Mouse (Mus musculus) kidney, adult 2 months (tissue): ENCODE measurements around the gene Hadhb.

ENCODE experiments used
- CTCF ChIP-seq: fragments of 200-500 bp; conservative IDR thresholded peaks from 2 replicates; pipeline ENCODE4 v1.5.1; 2011; ENCODE audit warnings: low read depth, mild to moderate bottlenecking, control low read depth, low read length, moderate library complexity, mixed read lengths; ENCODE audit not compliant: insufficient read depth, insufficient read length
- POLR2A ChIP-seq: fragments of 200-500 bp; IDR thresholded peaks from one replicate; pipeline ENCODE4 v1.6.1; 2011; ENCODE audit warnings: low read depth, low read length, control low read depth

GRCm38 (mm10) chr5:30155821-30156629 is 977 bp downstream of the Hadhb start:
- TF ChIP-seq CTCF (no peak), POLR2A (no peak)
